ENCODE assay signal across 19 mouse cellular contexts in genomic region chr12:17305445-17305844, GRCm38 (mm10). TPM values are rescaled to one million over a fixed set of nuclear protein-coding genes. Genes with fewer than 3 reads are reported as not detected.
A peak's percentile ranks its signal among the peaks of the same experiment; 100 is the strongest.
DNase-seq lines count a peak whose midpoint lies in the region; ATAC-seq lines count a peak whose summit lies in the region.
"Had no signal": no experiment of that assay in that cellular context is flagged by ENCODE, and none has a peak within 500 bp of the region (broad histone marks: within the 10 kb centered on the region; RNA-seq: fewer than 3 reads in every experiment).

No protein-coding gene starts in this region.

- no peaks in the 10 kb centered on the region for H3K36me3 ChIP-seq in heart, embryonic 11.5 days (ENCODE audit: control insufficient read depth, insufficient read depth, low read length)
- H3K36me3 ChIP-seq: hindbrain, embryonic 10.5 days; limb, embryonic 13.5 days; liver, embryonic 15.5 days; midbrain, embryonic 13.5 days; stomach, embryonic 15.5 days had no signal

- H3K4me3 ChIP-seq in heart, embryonic 11.5 days (ENCODE audit: low read depth, low read length): no peak overlapping the region
- H3K4me3 ChIP-seq: erythroblast, embryonic 14.5 days; hindbrain, embryonic 10.5 days; limb, embryonic 13.5 days; liver, embryonic 15.5 days; midbrain, embryonic 13.5 days; stomach, embryonic 15.5 days had no signal

- H3K4me2 ChIP-seq in heart, embryonic 11.5 days: no peak overlapping the region
- H3K4me2 ChIP-seq: limb, embryonic 13.5 days; liver, embryonic 15.5 days; midbrain, embryonic 13.5 days; stomach, embryonic 15.5 days had no signal

- intact Hi-C loops in heart, postnatal 10 days (cut with DNase I): no loop called here

- 76% methylated on average over 7 of the region's 7 CpGs for WGBS in heart, embryonic 11.5 days (ENCODE audit: insufficient replicate concordance)

- H3K9ac ChIP-seq in heart, embryonic 11.5 days (ENCODE audit: low read depth, low read length): no peak overlapping the region
- H3K9ac ChIP-seq: limb, embryonic 13.5 days; liver, embryonic 15.5 days; midbrain, embryonic 13.5 days; stomach, embryonic 15.5 days had no signal

- H3K4me1 ChIP-seq in heart, embryonic 11.5 days (ENCODE audit: control insufficient read depth, insufficient read depth, low read length): no peaks in the 10 kb centered on the region
- H3K4me1 ChIP-seq: hindbrain, embryonic 10.5 days; limb, embryonic 13.5 days; liver, embryonic 15.5 days; midbrain, embryonic 13.5 days; stomach, embryonic 15.5 days had no signal

- no peak overlapping the region for H3K27ac ChIP-seq in heart, embryonic 11.5 days (ENCODE audit: low read depth, low read length)
- H3K27ac ChIP-seq: hindbrain, embryonic 10.5 days; limb, embryonic 13.5 days; liver, embryonic 15.5 days; midbrain, embryonic 13.5 days; stomach, embryonic 15.5 days had no signal

- peak; percentile 10 to 17 for DNase-seq in heart, postnatal 10 days
- peak; percentile 53 for DNase-seq in NIH3T3 (ENCODE audit: low read depth)
- peak; percentile 79 for DNase-seq in adipocyte (ENCODE audit: low spot score)
- DNase-seq in fat pad, adult 2 months (ENCODE audit: extremely low read depth, low read depth, low spot score): peak; percentile 93
- no peak for DNase-seq in retina, embryonic 14.5 days (ENCODE audit: low spot score)
- DNase-seq in cerebellum, adult 9-10 months: no peak
- DNase-seq: kidney, adult 9 months; kidney, postnatal 4 days; right cerebral cortex, adult 18-20 months had no signal

- H3K9me3 ChIP-seq in heart, embryonic 11.5 days (replicated peaks; ENCODE audit: control insufficient read depth, low read length): no peaks in the 10 kb centered on the region
- H3K9me3 ChIP-seq: hindbrain, embryonic 10.5 days; limb, embryonic 13.5 days; liver, embryonic 15.5 days; midbrain, embryonic 13.5 days; stomach, embryonic 15.5 days had no signal

- no peak for ATAC-seq in heart, embryonic 11.5 days (replicated peaks; ENCODE audit: insufficient number of reproducible peaks, low FRiP score, low TSS enrichment)
- ATAC-seq: forebrain, embryonic 16.5 days; midbrain, embryonic 13.5 days had no signal

- H3K27me3 ChIP-seq in heart, embryonic 11.5 days (ENCODE audit: control insufficient read depth, insufficient read depth, low read length): no peaks in the 10 kb centered on the region
- H3K27me3 ChIP-seq: limb, embryonic 13.5 days; liver, embryonic 15.5 days; midbrain, embryonic 13.5 days; stomach, embryonic 15.5 days had no signal

RNA-seq across cellular contexts. Expression of gene Atp6v1c2, which starts 23.7 kb away (rescaled TPM):
- total RNA-seq in heart, postnatal 10 days (2021): not detected
- 0.17 and 0.44 TPM in 2 replicates for polyA plus RNA-seq in heart, embryonic 11.5 days (2014; fragmentation: Nextera tagmentation; extraction: Ambion mirVana)
- total RNA-seq: common myeloid progenitor, adult 5-6 weeks had no signal
- polyA plus RNA-seq: erythroblast, embryonic 14.5 days; liver, embryonic 15.5 days; spleen, adult 2 months had no signal

RNA-seq across cellular contexts. Expression of gene Pdia6, which starts 39.1 kb away (rescaled TPM):
- 100 to 1,000 TPM in 1 of 2 experiments, 10 to 100 TPM in 1; 99.0 to 122 TPM for total RNA-seq in heart, postnatal 10 days (2021)
- polyA plus RNA-seq in heart, embryonic 11.5 days (2014; fragmentation: Nextera tagmentation; extraction: Ambion mirVana): 445 and 545 TPM in 2 replicates

RNA-seq across cellular contexts. Expression of gene Nol10, which starts 42.8 kb away (rescaled TPM):
- 1 to 10 TPM; 9.0 to 9.7 TPM for total RNA-seq in heart, postnatal 10 days (2021)
- 15.9 and 18.6 TPM in 2 replicates for polyA plus RNA-seq in heart, embryonic 11.5 days (2014; fragmentation: Nextera tagmentation; extraction: Ambion mirVana)

Comparison
In these comparisons a context has a peak if more than half of its experiments do, and no peak if none do; other contexts are left out.
1. DNase-seq: peak in heart, postnatal 10 days (2 of 2), NIH3T3 (single experiment), adipocyte (single experiment) and fat pad, adult 2 months (single experiment); none in retina, embryonic 14.5 days (single experiment) and cerebellum, adult 9-10 months (single experiment).